ENCODE assay signal across 12 mouse cellular contexts in genomic region chr3:89896571-89896970, GRCm38 (mm10). TPM values are rescaled to one million over a fixed set of nuclear protein-coding genes. Genes with fewer than 3 reads are reported as not detected.
DNase-seq lines count a peak whose midpoint lies in the region; TF ChIP-seq lines count a peak whose summit lies in the region.
"Had no signal": no experiment of that assay in that cellular context is flagged by ENCODE, and none has a peak within 500 bp of the region (broad histone marks: within the 10 kb centered on the region; RNA-seq: fewer than 3 reads in every experiment).

No protein-coding gene starts in this region.

- H3K27ac ChIP-seq in embryonic fibroblast, embryonic 13.5 days (ENCODE audit: insufficient read depth, low read length), result peak overlapping the region; percentile 87
- no peak overlapping the region for H3K27ac ChIP-seq in left cerebral cortex, adult 2 months
- H3K27ac ChIP-seq: hindbrain, postnatal 0 days; kidney, postnatal 0 days had no signal

- peak; percentile 45; the same call in 1 of the 2 replicates for TF ChIP-seq POLR2A in embryonic fibroblast, embryonic 13.5 days (IDR thresholded peaks at IDR 0.05; ENCODE audit: low read depth, low read length)

- peak; percentile 89 for DNase-seq in heart, adult 11 months
- no peak for DNase-seq in heart, adult 18-20 months
- DNase-seq in 416B (ENCODE audit: low read depth), result peak; percentile 73
- peak; percentile 75 for DNase-seq in NIH3T3 (ENCODE audit: low read depth)
- no peak for DNase-seq in lung, postnatal 4 days
- DNase-seq in thymus, postnatal 25 days, result no peak
- DNase-seq in left cerebral cortex, adult 2 months (ENCODE audit: extremely low spot score in 1 of 2, low spot score in 2 of 2), result no peak
- DNase-seq: lung, adult 2 months had no signal

- no peak for TF ChIP-seq CTCF in embryonic fibroblast, embryonic 13.5 days (IDR thresholded peaks at IDR 0.05; ENCODE audit: borderline replicate concordance, insufficient read depth, low read length)
- no peak for TF ChIP-seq CTCF in left cerebral cortex, adult 2 months (IDR thresholded peaks at IDR 0.05)

- intact Hi-C loops in left cerebral cortex, adult 2 months (cut with DNase I), result no loop called here

- no peak overlapping the region for H3K4me3 ChIP-seq in embryonic fibroblast, embryonic 13.5 days (ENCODE audit: insufficient read depth, low read length)
- no peak overlapping the region for H3K4me3 ChIP-seq in left cerebral cortex, adult 2 months
- H3K4me3 ChIP-seq: megakaryocyte, embryonic 14.5 days had no signal

- peaks cover 25% of the 10 kb centered on the region for H3K4me1 ChIP-seq in embryonic fibroblast, embryonic 13.5 days (ENCODE audit: control insufficient read depth, insufficient read depth, low read length)

RNA-seq across cellular contexts. Expression of gene Il6ra, which starts 16.4 kb away (rescaled TPM):
- 1 to 10 TPM; 4.2 to 5.6 TPM for total RNA-seq in heart, adult 18-20 months (2021)
- 1.9 and 2.3 TPM in 2 replicates for polyA plus RNA-seq in embryonic fibroblast, embryonic 13.5 days (2011; ENCODE audit: insufficient read length, low read depth, missing spikeins)
- 1 to 10 TPM; 3.7 to 4.4 TPM for total RNA-seq in left cerebral cortex, adult 2 months (2021)

Comparison
In these comparisons a context has a peak if more than half of its experiments do, and no peak if none do; other contexts are left out.
1. DNase-seq: peak in heart, adult 11 months (single experiment), 416B (single experiment) and NIH3T3 (single experiment); none in heart, adult 18-20 months (0 of 2), lung, postnatal 4 days (0 of 2), thymus, postnatal 25 days (single experiment) and left cerebral cortex, adult 2 months (0 of 2).